Mouse (Mus musculus): ENCODE results near the gene Spock1.

DNA sequence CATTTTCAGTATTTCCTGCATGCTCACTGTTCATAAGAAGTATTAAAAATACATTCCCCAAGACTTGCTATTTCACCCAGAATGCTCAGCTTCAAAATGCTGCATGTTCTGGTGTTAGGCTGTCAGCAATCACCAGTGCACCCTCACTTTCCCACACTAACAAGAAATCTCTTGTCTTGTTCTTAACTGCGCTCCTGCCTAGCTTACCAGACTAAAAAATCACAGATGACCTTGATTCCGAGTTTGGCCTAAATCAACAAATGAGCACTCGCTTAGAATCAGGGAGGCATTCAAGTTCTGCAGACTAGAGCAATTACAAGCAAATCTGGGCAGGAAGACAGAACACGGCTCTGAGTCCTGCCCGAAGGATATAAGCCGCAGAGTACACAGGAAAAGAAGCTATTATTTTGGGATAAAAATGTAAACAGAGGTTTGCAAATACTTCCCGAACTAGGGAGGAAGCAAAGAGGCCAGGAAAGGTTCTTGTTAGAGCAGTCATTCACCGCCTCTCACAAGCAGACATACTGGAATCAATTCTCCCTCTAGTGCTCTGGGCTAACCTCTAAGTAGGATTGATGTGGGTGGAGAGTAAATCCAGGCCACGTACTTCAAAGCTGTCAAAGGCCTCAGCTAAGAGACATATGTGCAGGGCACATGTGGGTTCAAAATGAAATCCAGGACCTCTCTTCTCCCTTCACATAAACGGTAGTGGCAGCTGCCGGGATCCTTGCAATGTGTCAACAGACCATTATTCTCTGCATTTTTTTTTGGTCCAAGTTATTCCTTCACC lies 76.6 kb downstream of the Spock1 start:
- TF ChIP-seq CTCF (IDR thresholded peaks at IDR 0.05; ENCODE audit: low read depth, low read length), result no peak
- TF ChIP-seq POLR2A (IDR thresholded peaks at IDR 0.05; ENCODE audit: extremely low read depth, insufficient read depth, low read length), result no peak

All from liver, adult 2 months (tissue).